Mouse (Mus musculus): ENCODE data around the gene Pcca. TPM values are rescaled to one million over a fixed set of nuclear protein-coding genes. Genes with fewer than 3 reads are reported as not detected.

Pcca gene
- polyA plus RNA-seq, 1 experiment from 2014 or later, result 27.6 TPM

GRCm38 (mm10) chr14:122862623-122863022 is 328.5 kb downstream of the Pcca start:
- WGBS, result 53% methylated on average over 4 of the region's 4 CpGs
- Histone ChIP-seq H3K4me1 (peaks cover 12% of the 10 kb centered on the region; the same call in 1 of the 2 replicates), H3K36me3 (no peaks in the 10 kb centered on the region), H3K9me3 (no peaks in the 10 kb centered on the region), H3K4me3 (no peak overlapping the region), H3K27me3 (ENCODE audit: insufficient read depth, poor library complexity, severe bottlenecking) (no peaks in the 10 kb centered on the region), H3K27ac (no peak overlapping the region)
- DNase-seq (ENCODE audit: low spot score), result no peak

GRCm38 (mm10) chr14:122865462-122866129 is 331.5 kb downstream of the Pcca start:
- 33% methylated on average over 4 of the region's 4 CpGs for WGBS
- Histone ChIP-seq H3K27ac (0 out of 2 replicates have a peak overlapping the region, but pooled peaks have one; percentile 16), H3K36me3 (no peaks in the 10 kb centered on the region), H3K27me3 (ENCODE audit: insufficient read depth, poor library complexity, severe bottlenecking) (no peaks in the 10 kb centered on the region), H3K4me3 (no peak overlapping the region), H3K9me3 (no peaks in the 10 kb centered on the region), H3K4me1 (peaks cover 12% of the 10 kb centered on the region; the same call in 1 of the 2 replicates)
- no peak for DNase-seq (ENCODE audit: low spot score)

GRCm38 (mm10) chr14:122867531-122868285 is 333.6 kb downstream of the Pcca start:
- 77% methylated on average over 4 of the region's 4 CpGs for WGBS
- H3K4me1 ChIP-seq, result peaks cover 12% of the 10 kb centered on the region; the same call in 1 of the 2 replicates
- DNase-seq (ENCODE audit: low spot score), result no peak
- H3K36me3 ChIP-seq, result no peaks in the 10 kb centered on the region
- no peak overlapping the region for H3K4me3 ChIP-seq
- no peak overlapping the region for H3K27ac ChIP-seq
- no peaks in the 10 kb centered on the region for H3K9me3 ChIP-seq
- H3K27me3 ChIP-seq (ENCODE audit: insufficient read depth, poor library complexity, severe bottlenecking), result no peaks in the 10 kb centered on the region

GRCm38 (mm10) chr14:122869831-122870230 is 335.7 kb downstream of the Pcca start:
- Histone ChIP-seq H3K27ac (no peak overlapping the region), H3K36me3 (no peaks in the 10 kb centered on the region), H3K9me3 (no peaks in the 10 kb centered on the region), H3K4me3 (no peak overlapping the region), H3K4me1 (peaks cover 14% of the 10 kb centered on the region; the same call in 1 of the 2 replicates), H3K27me3 (ENCODE audit: insufficient read depth, poor library complexity, severe bottlenecking) (no peaks in the 10 kb centered on the region)
- 74% methylated on average over 6 of the region's 6 CpGs for WGBS
- DNase-seq (ENCODE audit: low spot score), result no peak

- DNase-seq (ENCODE audit: low spot score), result no peak
- Histone ChIP-seq H3K4me3 (no peak overlapping the region), H3K9me3 (no peaks in the 10 kb centered on the region), H3K4me1 (peaks cover 18% of the 10 kb centered on the region; the same call in 1 of the 2 replicates), H3K27me3 (ENCODE audit: insufficient read depth, poor library complexity, severe bottlenecking) (no peaks in the 10 kb centered on the region), H3K27ac (no peak overlapping the region), H3K36me3 (no peaks in the 10 kb centered on the region)
- WGBS, result 49% methylated on average over 4 of the region's 4 CpGs
These were observed 337.9 kb downstream of the Pcca start for GRCm38 (mm10) chr14:122871841-122872580.

- DNase-seq (ENCODE audit: low spot score), result no peak
- Histone ChIP-seq H3K4me1 (peaks cover 18% of the 10 kb centered on the region; the same call in 1 of the 2 replicates), H3K4me3 (no peak overlapping the region), H3K36me3 (no peaks in the 10 kb centered on the region), H3K27me3 (ENCODE audit: insufficient read depth, poor library complexity, severe bottlenecking) (no peaks in the 10 kb centered on the region), H3K27ac (no peak overlapping the region), H3K9me3 (no peaks in the 10 kb centered on the region)
- 80% methylated on average over 6 of the region's 6 CpGs for WGBS
These were observed 338.5 kb downstream of the Pcca start for GRCm38 (mm10) chr14:122872612-122873011.

- H3K4me3 ChIP-seq, result no peak overlapping the region
- peaks cover 18% of the 10 kb centered on the region; the same call in 1 of the 2 replicates for H3K4me1 ChIP-seq
- no peak for DNase-seq (ENCODE audit: low spot score)
- H3K9me3 ChIP-seq, result no peaks in the 10 kb centered on the region
- no peaks in the 10 kb centered on the region for H3K36me3 ChIP-seq
- WGBS, result 84% methylated on average over 8 of the region's 8 CpGs
- no peaks in the 10 kb centered on the region for H3K27me3 ChIP-seq (ENCODE audit: insufficient read depth, poor library complexity, severe bottlenecking)
- no peak overlapping the region for H3K27ac ChIP-seq
These were observed 340.9 kb downstream of the Pcca start for GRCm38 (mm10) chr14:122875056-122875455.

GRCm38 (mm10) chr14:122875636-122876035 is 341.5 kb downstream of the Pcca start:
- H3K27ac ChIP-seq, result no peak overlapping the region

GRCm38 (mm10) chr14:122876163-122876562 is 342.0 kb downstream of the Pcca start:
- DNase-seq (ENCODE audit: low spot score), result peak; percentile 85
- 3% methylated on average over 6 of the region's 6 CpGs for WGBS
- Histone ChIP-seq H3K36me3 (no peaks in the 10 kb centered on the region), H3K4me1 (peaks cover 18% of the 10 kb centered on the region; the same call in 1 of the 2 replicates), H3K4me3 (no peak overlapping the region), H3K27ac (no peak overlapping the region), H3K27me3 (ENCODE audit: insufficient read depth, poor library complexity, severe bottlenecking) (no peaks in the 10 kb centered on the region), H3K9me3 (no peaks in the 10 kb centered on the region)

More at GRCm38 (mm10) chr14:122875636-122876035, 341.5 kb downstream of the Pcca start:
- no peaks in the 10 kb centered on the region for H3K27me3 ChIP-seq (ENCODE audit: insufficient read depth, poor library complexity, severe bottlenecking)
- 46% methylated on average over 6 of the region's 6 CpGs for WGBS
- no peaks in the 10 kb centered on the region for H3K9me3 ChIP-seq
- H3K4me3 ChIP-seq, result no peak overlapping the region
- DNase-seq (ENCODE audit: low spot score), result no peak
- H3K4me1 ChIP-seq, result peaks cover 18% of the 10 kb centered on the region; the same call in 1 of the 2 replicates
- H3K36me3 ChIP-seq, result no peaks in the 10 kb centered on the region

- no peaks in the 10 kb centered on the region for H3K36me3 ChIP-seq
- WGBS, result 67% methylated on average over 7 of the region's 7 CpGs
- DNase-seq (ENCODE audit: low spot score), result peak; percentile 38
- no peak overlapping the region for H3K27ac ChIP-seq
- H3K9me3 ChIP-seq, result no peaks in the 10 kb centered on the region
- no peaks in the 10 kb centered on the region for H3K27me3 ChIP-seq (ENCODE audit: insufficient read depth, poor library complexity, severe bottlenecking)
- peaks cover 21% of the 10 kb centered on the region; the same call in 1 of the 2 replicates for H3K4me1 ChIP-seq
- no peak overlapping the region for H3K4me3 ChIP-seq
These were observed 342.6 kb downstream of the Pcca start for GRCm38 (mm10) chr14:122876723-122877122.

- Histone ChIP-seq H3K4me1 (peaks cover 20% of the 10 kb centered on the region; the same call in 1 of the 2 replicates), H3K4me3 (no peak overlapping the region), H3K27ac (no peak overlapping the region), H3K36me3 (no peaks in the 10 kb centered on the region), H3K9me3 (no peaks in the 10 kb centered on the region), H3K27me3 (ENCODE audit: insufficient read depth, poor library complexity, severe bottlenecking) (no peaks in the 10 kb centered on the region)
- no peak for DNase-seq (ENCODE audit: low spot score)
- WGBS, result 68% methylated on average over 3 of the region's 3 CpGs
These were observed 343.7 kb downstream of the Pcca start for GRCm38 (mm10) chr14:122877787-122878186.

GRCm38 (mm10) chr14:122880291-122880690 is 346.2 kb downstream of the Pcca start:
- Histone ChIP-seq H3K27me3 (ENCODE audit: insufficient read depth, poor library complexity, severe bottlenecking) (no peaks in the 10 kb centered on the region), H3K27ac (no peak overlapping the region), H3K36me3 (no peaks in the 10 kb centered on the region), H3K4me1 (peaks cover 12% of the 10 kb centered on the region; the same call in 1 of the 2 replicates), H3K9me3 (no peaks in the 10 kb centered on the region), H3K4me3 (no peak overlapping the region)
- no peak for DNase-seq (ENCODE audit: low spot score)
- WGBS, result 78% methylated on average over 7 of the region's 7 CpGs

Measured in heart, embryonic 10.5 days (tissue).